In the genomic region with DNA sequence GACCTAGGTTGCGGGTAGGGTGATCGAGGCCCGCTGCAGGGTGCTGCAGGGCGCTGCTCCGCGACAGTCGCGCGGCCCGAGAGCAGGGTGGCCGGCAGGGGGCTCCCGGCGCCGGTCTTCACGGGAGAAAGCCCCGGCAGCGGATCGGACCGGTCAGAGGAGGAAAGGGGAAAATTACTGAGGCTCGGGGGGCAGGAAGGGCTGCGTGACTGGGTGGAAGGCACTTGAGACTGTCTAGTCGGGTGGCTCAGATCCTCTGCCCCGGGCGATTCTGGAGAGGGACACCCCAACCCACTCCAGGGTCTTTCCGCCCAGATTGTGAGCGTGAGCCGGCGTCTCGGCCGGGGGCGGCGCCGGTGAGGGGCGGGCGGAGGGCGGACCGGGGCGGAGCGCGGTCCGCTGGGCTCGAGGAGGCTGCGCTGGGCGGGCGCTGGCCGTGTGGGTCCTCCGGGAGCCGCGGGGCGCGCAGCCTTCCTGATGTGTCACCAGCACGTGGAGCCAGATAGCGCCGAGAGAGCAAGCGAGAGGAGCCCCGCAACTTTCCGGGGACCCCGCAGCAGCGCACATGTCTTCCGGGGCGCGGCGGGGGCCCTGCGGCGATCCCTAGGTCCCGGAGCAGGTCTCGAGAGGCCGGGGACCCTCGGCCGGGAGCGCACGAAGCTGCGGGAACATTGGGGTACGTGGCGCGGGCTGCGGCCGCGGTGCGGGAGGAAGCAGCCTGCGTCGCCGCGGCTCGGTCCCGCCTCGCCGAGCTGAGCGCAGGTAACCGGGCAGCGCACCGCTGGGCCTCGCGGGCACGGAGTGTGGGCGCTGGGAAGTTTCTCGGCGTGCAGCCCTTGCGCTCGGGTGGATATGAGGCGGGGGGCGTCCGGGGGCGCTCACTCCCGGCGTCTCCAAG, we compare ENCODE assay signal across 9 mouse cellular contexts.
DNase-seq lines count a peak whose midpoint lies in the region; ATAC-seq and TF ChIP-seq lines count a peak whose summit lies in the region.
"Had no signal": no experiment of that assay in that cellular context is flagged by ENCODE, and none has a peak within 500 bp of the region (broad histone marks: within the 10 kb centered on the region; RNA-seq: fewer than 3 reads in every experiment).

No protein-coding gene starts in this region.

- H3ac ChIP-seq in myocyte (ENCODE audit: control insufficient read depth, insufficient read length) = peak overlapping the region; percentile 83

- H3K27ac ChIP-seq in embryonic facial prominence, embryonic 10.5 days (replicated peaks) = peak overlapping the region; percentile 76
- peak overlapping the region; percentile 86 for H3K27ac ChIP-seq in heart, embryonic 10.5 days
- H3K27ac ChIP-seq in kidney, embryonic 14.5 days (ENCODE audit: low read depth, low read length) = no peak overlapping the region; the same call in 1 of the 2 replicates
- no peak overlapping the region for H3K27ac ChIP-seq in liver, embryonic 11.5 days (ENCODE audit: low read depth, low read length)

- H3K4me2 ChIP-seq in kidney, embryonic 14.5 days (replicated peaks; ENCODE audit: low read depth, low read length) = peak overlapping the region; percentile 99
- peak overlapping the region; percentile 77 for H3K4me2 ChIP-seq in liver, embryonic 11.5 days
- peak overlapping the region; percentile 96 for H3K4me2 ChIP-seq in myocyte (ENCODE audit: low read depth)

- no peak for ATAC-seq in erythroblast, adult 5-6 weeks (replicated peaks; ENCODE audit: low FRiP score, poor library complexity, severe bottlenecking)
- peak; percentile 91 for ATAC-seq in kidney, embryonic 14.5 days (ENCODE audit: low FRiP score, low TSS enrichment)
- peak; percentile 84 for ATAC-seq in liver, embryonic 11.5 days (replicated peaks; ENCODE audit: low FRiP score)

- peaks cover 48% of the 10 kb centered on the region for H3K79me2 ChIP-seq in myocyte (ENCODE audit: control insufficient read depth, insufficient read depth)

- peak; percentile 89 for DNase-seq in embryonic facial prominence, embryonic 10.5 days (ENCODE audit: low spot score)
- DNase-seq in heart, embryonic 10.5 days (ENCODE audit: low spot score) = peak; percentile 91
- DNase-seq in liver, embryonic 11.5 days (ENCODE audit: low spot score) = peak; percentile 82
- peak; percentile 75 to 89 for DNase-seq in spleen, postnatal 4 days (ENCODE audit: low spot score in 2 of 2)

- peaks cover 13% of the 10 kb centered on the region for H3K4me1 ChIP-seq in erythroblast, embryonic 14.5 days (ENCODE audit: control insufficient read depth)
- H3K4me1 ChIP-seq in embryonic facial prominence, embryonic 10.5 days = peaks cover 47% of the 10 kb centered on the region
- H3K4me1 ChIP-seq in heart, embryonic 10.5 days = peaks cover 24% of the 10 kb centered on the region
- H3K4me1 ChIP-seq in kidney, embryonic 14.5 days (ENCODE audit: control insufficient read depth, insufficient read depth, low read length) = peaks cover 18% of the 10 kb centered on the region
- peaks cover 12% of the 10 kb centered on the region; the same call in 1 of the 2 replicates for H3K4me1 ChIP-seq in liver, embryonic 11.5 days (replicated peaks; ENCODE audit: control insufficient read depth, insufficient read depth, low read length)

- H3K27me3 ChIP-seq in erythroblast, embryonic 14.5 days (ENCODE audit: control insufficient read depth) = peaks cover 74% of the 10 kb centered on the region
- H3K27me3 ChIP-seq in embryonic facial prominence, embryonic 10.5 days (replicated peaks; ENCODE audit: low read depth, poor library complexity, severe bottlenecking) = peaks cover 78% of the 10 kb centered on the region
- H3K27me3 ChIP-seq in heart, embryonic 10.5 days (ENCODE audit: insufficient read depth, poor library complexity, severe bottlenecking) = peaks cover 48% of the 10 kb centered on the region
- H3K27me3 ChIP-seq in kidney, embryonic 14.5 days (ENCODE audit: control insufficient read depth, insufficient read depth, low read length) = peaks cover 10% of the 10 kb centered on the region
- H3K27me3 ChIP-seq in liver, embryonic 11.5 days (replicated peaks; ENCODE audit: control insufficient read depth, insufficient read depth, low read length) = peaks cover 45% of the 10 kb centered on the region
- no peaks in the 10 kb centered on the region for H3K27me3 ChIP-seq in myocyte (ENCODE audit: control insufficient read depth, insufficient read depth, insufficient read length)

- under 1% methylated on average over 106 of the region's 106 CpGs for WGBS in embryonic facial prominence, embryonic 10.5 days
- WGBS in heart, embryonic 10.5 days = under 1% methylated on average over 104 of the region's 106 CpGs
- under 1% methylated on average over 83 of the region's 106 CpGs for WGBS in kidney, embryonic 14.5 days
- WGBS in liver, embryonic 11.5 days = under 1% methylated on average over 101 of the region's 106 CpGs

- H3K36me3 ChIP-seq in erythroblast, embryonic 14.5 days (ENCODE audit: control insufficient read depth) = no peaks in the 10 kb centered on the region
- no peaks in the 10 kb centered on the region for H3K36me3 ChIP-seq in embryonic facial prominence, embryonic 10.5 days (replicated peaks)
- H3K36me3 ChIP-seq in heart, embryonic 10.5 days = no peaks in the 10 kb centered on the region
- H3K36me3 ChIP-seq in kidney, embryonic 14.5 days (ENCODE audit: control insufficient read depth, insufficient read depth, low read length) = no peaks in the 10 kb centered on the region
- H3K36me3 ChIP-seq in liver, embryonic 11.5 days (ENCODE audit: control insufficient read depth, insufficient read depth, low read length) = no peaks in the 10 kb centered on the region
- H3K36me3 ChIP-seq in myocyte (ENCODE audit: control insufficient read depth, insufficient read depth) = no peaks in the 10 kb centered on the region
- H3K36me3 ChIP-seq: G1E had no signal

- H3K9ac ChIP-seq in kidney, embryonic 14.5 days (ENCODE audit: low read depth, low read length) = peak overlapping the region; percentile 73
- H3K9ac ChIP-seq in liver, embryonic 11.5 days (ENCODE audit: low read depth, low read length) = peak overlapping the region; percentile 39

- H3K9me3 ChIP-seq in erythroblast, embryonic 14.5 days (ENCODE audit: control insufficient read depth, low read length) = peaks cover 6% of the 10 kb centered on the region; the same call in 1 of the 2 replicates
- no peaks in the 10 kb centered on the region for H3K9me3 ChIP-seq in embryonic facial prominence, embryonic 10.5 days
- H3K9me3 ChIP-seq in heart, embryonic 10.5 days = no peaks in the 10 kb centered on the region
- no peaks in the 10 kb centered on the region for H3K9me3 ChIP-seq in kidney, embryonic 14.5 days (ENCODE audit: control insufficient read depth, low read length)
- H3K9me3 ChIP-seq in liver, embryonic 11.5 days (ENCODE audit: control insufficient read depth, low read length) = no peaks in the 10 kb centered on the region

- H3K4me3 ChIP-seq in erythroblast, embryonic 14.5 days (replicated peaks) = peak overlapping the region; percentile 56
- H3K4me3 ChIP-seq in embryonic facial prominence, embryonic 10.5 days = peak overlapping the region; percentile 62
- peak overlapping the region; percentile 72 for H3K4me3 ChIP-seq in heart, embryonic 10.5 days
- H3K4me3 ChIP-seq in kidney, embryonic 14.5 days (ENCODE audit: low read length) = peak overlapping the region; percentile 67
- H3K4me3 ChIP-seq in liver, embryonic 11.5 days (ENCODE audit: low read depth, low read length) = peak overlapping the region; percentile 54
- H3K4me3 ChIP-seq in myocyte = peak overlapping the region; percentile 99

- peak; percentile 93 for TF ChIP-seq POLR2A in myocyte (IDR thresholded peaks at IDR 0.05; ENCODE audit: insufficient read length, low read depth)

TF ChIP-seq in myocyte, 11 proteins besides CTCF, POLR2A, EP300 and RAD21:
- no peak for TF ChIP-seq E2F4 (IDR thresholded peaks at IDR 0.05; ENCODE audit: insufficient read depth)
- peak; percentile 90 for TF ChIP-seq POLR2AphosphoS2 (IDR thresholded peaks at IDR 0.05; ENCODE audit: insufficient read length, low read depth)
- peak in 1 of 3 experiments; percentile 17 for TF ChIP-seq MYOG (IDR thresholded peaks at IDR 0.05; ENCODE audit: control insufficient read depth in 1 of 3, insufficient read depth in 1 of 3, insufficient read length in 2 of 3, low read depth in 2 of 3)
- no peak for TF ChIP-seq REST (IDR thresholded peaks at IDR 0.05; ENCODE audit: insufficient read depth, insufficient read length)
- peak in 1 of 3 experiments; percentile 31 for TF ChIP-seq MYOD1 (IDR thresholded peaks at IDR 0.05; ENCODE audit: control insufficient read depth in 1 of 3, insufficient read length in 2 of 3, low read depth in 2 of 3)
- peak; percentile 74 for TF ChIP-seq MAX (IDR thresholded peaks at IDR 0.05; ENCODE audit: low read depth)
- peak; percentile 10 for TF ChIP-seq USF1 (IDR thresholded peaks at IDR 0.05; ENCODE audit: low read depth)
TF ChIP-seq in myocyte: peak in this region for 5.

Comparison
In these comparisons a context has a peak if more than half of its experiments do, and no peak if none do; other contexts are left out.
1. H3K27ac ChIP-seq: peak in embryonic facial prominence, embryonic 10.5 days (single experiment) and heart, embryonic 10.5 days (single experiment); none in kidney, embryonic 14.5 days (single experiment) and liver, embryonic 11.5 days (single experiment).
2. Peak in every context shown above with its lines, with median percentiles within 50 percentile points of each other: H3K4me3 ChIP-seq, DNase-seq and H3K4me2 ChIP-seq.